Mouse (Mus musculus): ENCODE results near the gene Vmn2r45. TPM values are rescaled to one million over a fixed set of nuclear protein-coding genes. Genes with fewer than 3 reads are reported as not detected.

The Vmn2r45 gene
- not detected in 2 replicates for polyA plus RNA-seq (2015; fragmentation: Nextera tagmentation; extraction: Ambion mirVana)

GRCm38 (mm10) chr7:8488975-8489374 is at the start of gene Vmn2r45:
TSS of gene Vmn2r45 (minus strand) at chr7:8489075.

Other genes with a start within 250 kb of the Vmn2r45 start
- gene Vmn2r43, start 228.5 kb downstream of the Vmn2r45 start, polyA plus RNA-seq (2015; fragmentation: Nextera tagmentation; extraction: Ambion mirVana): not detected in 2 replicates
- gene Vmn2r44, start 105.7 kb downstream of the Vmn2r45 start, polyA plus RNA-seq (2015; fragmentation: Nextera tagmentation; extraction: Ambion mirVana): not detected in 2 replicates

All from neural tube, postnatal 0 days (tissue).